Mouse (Mus musculus): Measurements from ENCODE around the gene Tle1.

GRCm38 (mm10) chr4:72120050-72120449, 80.7 kb downstream of the Tle1 start:
- TF ChIP-seq CTCF (IDR thresholded peaks at IDR 0.05; ENCODE audit: low read depth, low read length): no peak
- TF ChIP-seq POLR2A (IDR thresholded peaks at IDR 0.05; ENCODE audit: insufficient read depth, low read length): no peak
- no peak for TF ChIP-seq EP300 (IDR thresholded peaks at IDR 0.05; ENCODE audit: insufficient read depth, low read depth, low read length)

Measured in ES-Bruce4 (cell line).